Mouse (Mus musculus): ENCODE measurements at regions not wholly inside any gene's neighbourhood (a gene's known extent, or its start where the extent isn't known, plus 50 kb on each side); places are given as distances from the start of the nearest gene placed in this dataset.

- H3K27me3 ChIP-seq (ENCODE audit: control insufficient read depth, insufficient read depth, low read depth, low read length), result no peaks in the 10 kb centered on the region
- H3K4me1 ChIP-seq (ENCODE audit: control insufficient read depth, low read depth, low read length), result no peaks in the 10 kb centered on the region
- 61% methylated on average over 3 of the region's 3 CpGs for WGBS (ENCODE audit: insufficient replicate concordance)
- no peak overlapping the region for H3K27ac ChIP-seq (ENCODE audit: low read length)
- no peak overlapping the region for H3K4me3 ChIP-seq (ENCODE audit: low read depth, low read length)
- H3K9me3 ChIP-seq (replicated peaks; ENCODE audit: control insufficient read depth, low read length), result no peaks in the 10 kb centered on the region
- H3K36me3 ChIP-seq (ENCODE audit: control insufficient read depth, insufficient read depth), result no peaks in the 10 kb centered on the region
- no peak overlapping the region for H3K4me2 ChIP-seq (ENCODE audit: low read depth, low read length)
- ATAC-seq (ENCODE audit: low read depth), result no peak
- H3K9ac ChIP-seq (ENCODE audit: low read depth, low read length), result no peak overlapping the region
Measured at GRCm38 (mm10) chr13:59323933-59324332, 261.1 kb downstream of the Agtpbp1 start.

GRCm38 (mm10) chr13:59323441-59323840 lies 261.6 kb downstream of the Agtpbp1 start:
- ATAC-seq (ENCODE audit: low read depth), result no peak
- no peak overlapping the region for H3K4me3 ChIP-seq (ENCODE audit: low read depth, low read length)
- H3K4me1 ChIP-seq (ENCODE audit: control insufficient read depth, low read depth, low read length), result no peaks in the 10 kb centered on the region
- no peaks in the 10 kb centered on the region for H3K27me3 ChIP-seq (ENCODE audit: control insufficient read depth, insufficient read depth, low read depth, low read length)
- no peaks in the 10 kb centered on the region for H3K36me3 ChIP-seq (ENCODE audit: control insufficient read depth, insufficient read depth)
- H3K9me3 ChIP-seq (replicated peaks; ENCODE audit: control insufficient read depth, low read length), result no peaks in the 10 kb centered on the region
- no peak overlapping the region for H3K9ac ChIP-seq (ENCODE audit: low read depth, low read length)
- WGBS (ENCODE audit: insufficient replicate concordance), result 32% methylated on average over 5 of the region's 5 CpGs
- H3K27ac ChIP-seq (ENCODE audit: low read length), result no peak overlapping the region
- no peak overlapping the region for H3K4me2 ChIP-seq (ENCODE audit: low read depth, low read length)

- H3K27me3 ChIP-seq (ENCODE audit: control insufficient read depth, insufficient read depth, low read depth, low read length), result no peaks in the 10 kb centered on the region
- H3K36me3 ChIP-seq (ENCODE audit: control insufficient read depth, insufficient read depth), result no peaks in the 10 kb centered on the region
- H3K9ac ChIP-seq (ENCODE audit: low read depth, low read length), result no peak overlapping the region
- H3K4me1 ChIP-seq (ENCODE audit: control insufficient read depth, low read depth, low read length), result no peaks in the 10 kb centered on the region
- H3K4me3 ChIP-seq (ENCODE audit: low read depth, low read length), result no peak overlapping the region
- no peaks in the 10 kb centered on the region for H3K9me3 ChIP-seq (replicated peaks; ENCODE audit: control insufficient read depth, low read length)
- WGBS (ENCODE audit: insufficient replicate concordance), result 66% methylated on average over 5 of the region's 5 CpGs
- H3K4me2 ChIP-seq (ENCODE audit: low read depth, low read length), result no peak overlapping the region
- no peak for ATAC-seq (ENCODE audit: low read depth)
- H3K27ac ChIP-seq (ENCODE audit: low read length), result no peak overlapping the region
Measured at GRCm38 (mm10) chr13:59320261-59320660, 264.8 kb downstream of the Agtpbp1 start.

GRCm38 (mm10) chr13:59317458-59318005 lies 267.5 kb downstream of the Agtpbp1 start:
- Histone ChIP-seq H3K27ac (ENCODE audit: low read length) (no peak overlapping the region), H3K4me3 (ENCODE audit: low read depth, low read length) (no peak overlapping the region), H3K4me2 (ENCODE audit: low read depth, low read length) (no peak overlapping the region), H3K4me1 (ENCODE audit: control insufficient read depth, low read depth, low read length) (no peaks in the 10 kb centered on the region), H3K9ac (ENCODE audit: low read depth, low read length) (no peak overlapping the region), H3K27me3 (ENCODE audit: control insufficient read depth, insufficient read depth, low read depth, low read length) (no peaks in the 10 kb centered on the region), H3K36me3 (ENCODE audit: control insufficient read depth, insufficient read depth) (no peaks in the 10 kb centered on the region), H3K9me3 (replicated peaks; ENCODE audit: control insufficient read depth, low read length) (no peaks in the 10 kb centered on the region)
- 55% methylated on average over 16 of the region's 16 CpGs for WGBS (ENCODE audit: insufficient replicate concordance)
- no peak for ATAC-seq (ENCODE audit: low read depth)

GRCm38 (mm10) chr13:59315811-59316210 lies 269.2 kb downstream of the Agtpbp1 start:
- Histone ChIP-seq H3K4me3 (ENCODE audit: low read depth, low read length) (no peak overlapping the region), H3K4me2 (ENCODE audit: low read depth, low read length) (no peak overlapping the region), H3K27me3 (ENCODE audit: control insufficient read depth, insufficient read depth, low read depth, low read length) (no peaks in the 10 kb centered on the region), H3K36me3 (ENCODE audit: control insufficient read depth, insufficient read depth) (no peaks in the 10 kb centered on the region), H3K4me1 (ENCODE audit: control insufficient read depth, low read depth, low read length) (no peaks in the 10 kb centered on the region), H3K27ac (ENCODE audit: low read length) (no peak overlapping the region), H3K9ac (ENCODE audit: low read depth, low read length) (no peak overlapping the region), H3K9me3 (replicated peaks; ENCODE audit: control insufficient read depth, low read length) (no peaks in the 10 kb centered on the region)
- ATAC-seq (ENCODE audit: low read depth), result no peak
- WGBS (ENCODE audit: insufficient replicate concordance), result 44% methylated on average over 3 of the region's 3 CpGs

- Histone ChIP-seq H3K27ac (ENCODE audit: low read length) (no peak overlapping the region), H3K4me2 (ENCODE audit: low read depth, low read length) (no peak overlapping the region), H3K27me3 (ENCODE audit: control insufficient read depth, insufficient read depth, low read depth, low read length) (no peaks in the 10 kb centered on the region), H3K9me3 (replicated peaks; ENCODE audit: control insufficient read depth, low read length) (no peaks in the 10 kb centered on the region), H3K4me3 (ENCODE audit: low read depth, low read length) (no peak overlapping the region), H3K36me3 (ENCODE audit: control insufficient read depth, insufficient read depth) (no peaks in the 10 kb centered on the region), H3K9ac (ENCODE audit: low read depth, low read length) (no peak overlapping the region), H3K4me1 (ENCODE audit: control insufficient read depth, low read depth, low read length) (no peaks in the 10 kb centered on the region)
- ATAC-seq (ENCODE audit: low read depth), result no peak
- 50% methylated on average over 1 of the region's 1 CpGs for WGBS (ENCODE audit: insufficient replicate concordance)
Measured at GRCm38 (mm10) chr13:59314419-59314818, 270.6 kb downstream of the Agtpbp1 start.

- Histone ChIP-seq H3K4me2 (ENCODE audit: low read depth, low read length) (no peak overlapping the region), H3K27ac (ENCODE audit: low read length) (no peak overlapping the region), H3K4me1 (ENCODE audit: control insufficient read depth, low read depth, low read length) (no peaks in the 10 kb centered on the region), H3K9me3 (replicated peaks; ENCODE audit: control insufficient read depth, low read length) (no peaks in the 10 kb centered on the region), H3K36me3 (ENCODE audit: control insufficient read depth, insufficient read depth) (no peaks in the 10 kb centered on the region), H3K27me3 (ENCODE audit: control insufficient read depth, insufficient read depth, low read depth, low read length) (no peaks in the 10 kb centered on the region), H3K9ac (ENCODE audit: low read depth, low read length) (no peak overlapping the region), H3K4me3 (ENCODE audit: low read depth, low read length) (no peak overlapping the region)
- WGBS (ENCODE audit: insufficient replicate concordance), result 75% methylated on average over 7 of the region's 7 CpGs
- no peak for ATAC-seq (ENCODE audit: low read depth)
Measured at GRCm38 (mm10) chr13:59313725-59314330, 271.2 kb downstream of the Agtpbp1 start.

- ATAC-seq (ENCODE audit: low read depth), result no peak
- Histone ChIP-seq H3K36me3 (ENCODE audit: control insufficient read depth, insufficient read depth) (no peaks in the 10 kb centered on the region), H3K9me3 (replicated peaks; ENCODE audit: control insufficient read depth, low read length) (no peaks in the 10 kb centered on the region), H3K9ac (ENCODE audit: low read depth, low read length) (no peak overlapping the region), H3K4me3 (ENCODE audit: low read depth, low read length) (no peak overlapping the region), H3K4me1 (ENCODE audit: control insufficient read depth, low read depth, low read length) (no peaks in the 10 kb centered on the region), H3K27ac (ENCODE audit: low read length) (no peak overlapping the region), H3K27me3 (ENCODE audit: control insufficient read depth, insufficient read depth, low read depth, low read length) (no peaks in the 10 kb centered on the region), H3K4me2 (ENCODE audit: low read depth, low read length) (no peak overlapping the region)
- 10% methylated on average over 5 of the region's 5 CpGs for WGBS (ENCODE audit: insufficient replicate concordance)
Measured at GRCm38 (mm10) chr13:59292905-59293304, 292.1 kb downstream of the Agtpbp1 start.

GRCm38 (mm10) chr13:59289127-59289526 lies 295.9 kb downstream of the Agtpbp1 start:
- no peak for ATAC-seq (ENCODE audit: low read depth)
- 69% methylated on average over 11 of the region's 11 CpGs for WGBS (ENCODE audit: insufficient replicate concordance)
- H3K36me3 ChIP-seq (ENCODE audit: control insufficient read depth, insufficient read depth), result no peaks in the 10 kb centered on the region
- no peak overlapping the region for H3K4me3 ChIP-seq (ENCODE audit: low read depth, low read length)
- no peaks in the 10 kb centered on the region for H3K9me3 ChIP-seq (replicated peaks; ENCODE audit: control insufficient read depth, low read length)
- no peak overlapping the region for H3K27ac ChIP-seq (ENCODE audit: low read length)
- no peak overlapping the region for H3K4me2 ChIP-seq (ENCODE audit: low read depth, low read length)
- H3K27me3 ChIP-seq (ENCODE audit: control insufficient read depth, insufficient read depth, low read depth, low read length), result no peaks in the 10 kb centered on the region
- no peak overlapping the region for H3K9ac ChIP-seq (ENCODE audit: low read depth, low read length)
- no peaks in the 10 kb centered on the region for H3K4me1 ChIP-seq (ENCODE audit: control insufficient read depth, low read depth, low read length)
